Mouse (Mus musculus): ENCODE data around the gene Rtf2. TPM values are rescaled to one million over a fixed set of nuclear protein-coding genes. Genes with fewer than 3 reads are reported as not detected.

Rtf2 gene
- polyA plus RNA-seq, 1 experiment from 2014 or later = 73.6 TPM

DNA sequence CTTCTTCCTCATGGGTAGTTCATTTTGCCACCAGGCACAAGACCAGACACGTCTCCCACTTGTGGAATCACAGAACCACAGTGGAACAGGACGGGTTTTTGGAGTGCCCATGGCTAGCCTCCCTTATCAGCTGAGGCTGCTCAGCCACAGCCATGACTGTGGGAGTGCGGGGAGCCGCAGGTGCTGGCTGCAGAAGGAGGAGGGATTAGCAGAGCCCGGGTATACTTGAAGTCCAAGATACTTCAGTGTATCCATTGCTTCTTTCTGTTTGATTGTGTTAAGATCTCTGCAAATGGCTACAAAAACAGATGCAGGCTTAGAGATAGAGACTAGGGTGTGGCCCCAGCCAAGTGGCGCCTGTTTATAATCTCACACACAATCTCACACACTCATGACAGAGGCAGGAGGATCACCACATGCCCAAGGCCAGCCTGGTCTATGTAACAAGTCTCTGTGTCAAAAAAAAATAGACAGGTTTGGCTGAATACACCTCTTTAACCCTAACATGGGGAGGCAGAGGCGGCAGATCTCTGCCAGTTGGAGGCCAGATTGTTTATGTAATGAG, 60.5 kb downstream of the Rtf2 start:
- H3K27ac ChIP-seq (ENCODE audit: low read depth) = no peak overlapping the region
- H3K9ac ChIP-seq = no peak overlapping the region
- 0 out of 2 replicates have a peak, but pooled peaks have one; percentile 28 for ATAC-seq (ENCODE audit: insufficient read depth)
- no peaks in the 10 kb centered on the region for H3K9me3 ChIP-seq (ENCODE audit: low read depth, low read length)
- H3K4me2 ChIP-seq = no peak overlapping the region
- TF ChIP-seq CTCF (IDR thresholded peaks at IDR 0.05; ENCODE audit: low read depth) = no peak
- WGBS = 13% methylated on average over 7 of the region's 7 CpGs
- no peaks in the 10 kb centered on the region for H3K27me3 ChIP-seq (ENCODE audit: insufficient read depth, low read length)
- H3K36me3 ChIP-seq (ENCODE audit: insufficient read depth) = no peaks in the 10 kb centered on the region
- H3K4me1 ChIP-seq (ENCODE audit: insufficient read depth) = no peaks in the 10 kb centered on the region
- no peak for DNase-seq
- no peak overlapping the region for H3K4me3 ChIP-seq (ENCODE audit: low read depth, low read length)

DNA sequence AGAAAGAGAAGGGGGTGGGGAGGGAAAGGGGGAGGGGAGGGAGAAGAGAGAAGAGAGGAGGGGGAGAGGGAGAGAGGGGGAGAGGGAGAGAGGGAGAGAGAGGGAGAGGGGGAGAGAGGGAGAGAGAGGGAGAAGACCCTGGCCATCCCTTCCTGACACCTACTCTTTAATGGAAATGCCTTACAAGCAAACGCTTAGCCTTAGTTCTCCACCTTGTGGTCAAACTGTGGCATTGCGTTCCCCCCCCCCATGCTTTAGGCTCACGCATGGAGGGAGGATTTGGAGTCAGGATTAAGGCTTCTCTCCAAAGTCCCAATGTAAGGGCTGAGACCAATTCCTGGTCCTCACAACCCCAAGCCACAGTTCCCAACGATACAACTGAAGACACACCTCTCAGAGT, 61.0 kb downstream of the Rtf2 start:
- H3K27me3 ChIP-seq (ENCODE audit: insufficient read depth, low read length) = no peaks in the 10 kb centered on the region
- no peak overlapping the region for H3K4me2 ChIP-seq
- H3K9ac ChIP-seq = no peak overlapping the region
- no peaks in the 10 kb centered on the region for H3K4me1 ChIP-seq (ENCODE audit: insufficient read depth)
- 6% methylated on average over 4 of the region's 4 CpGs for WGBS
- no peak; the same call in 1 of the 2 replicates for ATAC-seq (ENCODE audit: insufficient read depth)
- peak; percentile 92 for TF ChIP-seq CTCF (IDR thresholded peaks at IDR 0.05; ENCODE audit: low read depth)
- H3K9me3 ChIP-seq (ENCODE audit: low read depth, low read length) = no peaks in the 10 kb centered on the region
- H3K4me3 ChIP-seq (ENCODE audit: low read depth, low read length) = no peak overlapping the region
- H3K27ac ChIP-seq (ENCODE audit: low read depth) = no peak overlapping the region
- H3K36me3 ChIP-seq (ENCODE audit: insufficient read depth) = no peaks in the 10 kb centered on the region
- peak; percentile 87 for DNase-seq

DNA sequence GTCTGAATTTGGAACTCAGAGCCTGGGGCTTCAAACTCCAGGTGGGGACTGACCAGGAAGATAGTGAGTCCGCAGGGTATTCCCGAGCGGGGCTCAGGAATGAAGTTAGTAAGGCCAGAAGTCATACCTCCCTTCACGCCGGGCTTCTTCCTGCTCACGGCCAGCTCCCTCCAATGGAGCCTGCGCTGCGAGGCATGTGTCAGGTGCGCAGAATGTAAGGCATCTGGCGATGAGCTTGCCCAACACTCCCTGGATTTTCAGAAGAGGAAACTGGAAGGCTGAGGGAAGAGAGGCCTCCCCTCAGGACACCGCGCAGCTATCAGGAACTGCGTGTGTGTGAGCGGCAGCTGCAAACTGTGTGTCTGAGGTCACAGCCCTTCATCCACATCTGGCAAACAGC, 61.8 kb downstream of the Rtf2 start:
- Histone ChIP-seq H3K9me3 (ENCODE audit: low read depth, low read length) (no peaks in the 10 kb centered on the region), H3K27me3 (ENCODE audit: insufficient read depth, low read length) (no peaks in the 10 kb centered on the region), H3K9ac (no peak overlapping the region), H3K4me3 (ENCODE audit: low read depth, low read length) (no peak overlapping the region), H3K27ac (ENCODE audit: low read depth) (no peak overlapping the region), H3K36me3 (ENCODE audit: insufficient read depth) (no peaks in the 10 kb centered on the region), H3K4me2 (no peak overlapping the region), H3K4me1 (ENCODE audit: insufficient read depth) (no peaks in the 10 kb centered on the region)
- TF ChIP-seq CTCF (IDR thresholded peaks at IDR 0.05; ENCODE audit: low read depth) = no peak
- no peak for DNase-seq
- 39% methylated on average over 14 of the region's 14 CpGs for WGBS
- no peak for ATAC-seq (ENCODE audit: insufficient read depth)

DNA sequence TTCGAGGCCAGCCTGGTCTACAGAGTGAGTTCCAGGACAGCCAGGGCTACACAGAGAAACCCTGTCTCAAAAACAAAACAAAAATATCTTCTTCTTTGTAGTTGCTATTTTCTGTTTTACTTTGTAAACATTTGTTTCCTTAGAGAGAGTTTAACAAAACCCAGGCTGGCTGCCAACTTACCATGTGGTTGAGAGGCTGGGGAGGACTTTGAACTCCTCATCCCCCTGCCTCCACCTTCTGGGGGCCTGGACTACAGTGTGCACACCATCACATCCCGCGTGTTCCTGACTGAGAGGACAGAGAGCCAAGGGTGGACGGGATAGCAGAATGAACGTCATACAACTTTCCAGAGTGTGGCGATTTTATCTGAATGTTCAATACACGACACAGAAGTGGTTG, 65.8 kb downstream of the Rtf2 start:
- 82% methylated on average over 7 of the region's 7 CpGs for WGBS
- no peak overlapping the region for H3K27ac ChIP-seq (ENCODE audit: low read depth)
- H3K36me3 ChIP-seq (ENCODE audit: insufficient read depth) = no peaks in the 10 kb centered on the region
- H3K27me3 ChIP-seq (ENCODE audit: insufficient read depth, low read length) = no peaks in the 10 kb centered on the region
- no peak overlapping the region for H3K4me2 ChIP-seq
- DNase-seq (no peak), ATAC-seq (ENCODE audit: insufficient read depth) (no peak)
- H3K4me3 ChIP-seq (ENCODE audit: low read depth, low read length) = no peak overlapping the region
- no peaks in the 10 kb centered on the region for H3K9me3 ChIP-seq (ENCODE audit: low read depth, low read length)
- TF ChIP-seq CTCF (IDR thresholded peaks at IDR 0.05; ENCODE audit: low read depth) = no peak
- no peaks in the 10 kb centered on the region for H3K4me1 ChIP-seq (ENCODE audit: insufficient read depth)
- no peak overlapping the region for H3K9ac ChIP-seq

DNA sequence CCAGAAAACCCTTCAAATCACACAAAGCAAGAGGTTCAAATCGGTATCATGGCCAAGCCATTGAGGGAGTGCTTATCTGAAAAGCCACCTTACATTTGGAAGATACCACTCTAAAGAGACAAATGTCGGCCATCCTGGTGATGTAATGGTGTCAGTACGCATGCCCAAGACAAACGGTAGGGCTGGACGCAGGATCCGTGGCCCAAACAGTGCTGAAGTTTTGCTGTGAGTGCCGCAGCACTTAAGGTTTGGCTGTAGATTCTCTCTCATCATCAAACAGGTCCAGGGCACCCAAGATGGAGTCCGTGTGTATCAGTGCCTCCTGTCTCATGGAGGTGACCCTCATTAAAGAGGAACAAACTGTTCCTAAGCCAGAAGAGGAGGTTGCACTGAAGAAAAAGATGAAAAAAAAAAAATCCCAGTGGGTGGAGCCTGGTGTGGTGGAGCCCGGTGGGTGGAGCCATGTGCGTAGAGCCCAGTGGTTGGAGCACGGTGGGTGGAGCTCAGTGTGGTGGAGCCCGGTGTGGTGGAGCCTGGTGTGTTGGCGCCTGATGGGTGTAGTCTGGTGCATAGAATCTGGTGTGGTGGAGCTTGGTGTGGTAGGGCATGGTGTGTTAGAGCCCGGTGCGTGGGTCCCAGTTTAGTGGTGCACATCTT, 69.8 kb downstream of the Rtf2 start:
- DNase-seq (no peak), ATAC-seq (ENCODE audit: insufficient read depth) (no peak)
- Histone ChIP-seq H3K27me3 (ENCODE audit: insufficient read depth, low read length) (no peaks in the 10 kb centered on the region), H3K4me3 (ENCODE audit: low read depth, low read length) (no peak overlapping the region), H3K9ac (no peak overlapping the region), H3K27ac (ENCODE audit: low read depth) (no peak overlapping the region), H3K9me3 (ENCODE audit: low read depth, low read length) (no peaks in the 10 kb centered on the region), H3K36me3 (ENCODE audit: insufficient read depth) (no peaks in the 10 kb centered on the region), H3K4me2 (no peak overlapping the region), H3K4me1 (ENCODE audit: insufficient read depth) (no peaks in the 10 kb centered on the region)
- WGBS = 79% methylated on average over 15 of the region's 15 CpGs
- no peak for TF ChIP-seq CTCF (IDR thresholded peaks at IDR 0.05; ENCODE audit: low read depth)

DNA sequence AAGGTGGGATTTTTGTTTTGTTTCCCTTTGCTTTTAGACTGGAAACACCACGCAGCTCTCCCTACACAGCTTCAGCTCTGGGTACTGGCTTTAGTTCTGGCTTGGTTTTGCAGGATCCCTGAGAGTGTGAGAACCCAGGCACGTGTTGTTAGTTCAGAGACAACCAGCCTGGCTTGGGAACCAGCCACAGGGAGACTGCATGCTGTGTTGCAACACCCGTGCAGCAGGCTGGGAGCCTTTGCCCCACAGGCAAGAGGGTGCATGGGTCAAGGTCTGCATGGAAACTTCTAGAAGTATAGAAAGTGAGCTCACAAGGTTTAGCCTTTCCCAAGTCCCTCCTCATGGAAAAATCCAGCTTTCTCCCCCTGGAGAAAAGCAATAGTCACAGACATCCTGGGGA, 70.5 kb downstream of the Rtf2 start:
- Histone ChIP-seq H3K36me3 (ENCODE audit: insufficient read depth) (no peaks in the 10 kb centered on the region), H3K27ac (ENCODE audit: low read depth) (no peak overlapping the region)
- TF ChIP-seq CTCF (IDR thresholded peaks at IDR 0.05; ENCODE audit: low read depth) = no peak

DNA sequence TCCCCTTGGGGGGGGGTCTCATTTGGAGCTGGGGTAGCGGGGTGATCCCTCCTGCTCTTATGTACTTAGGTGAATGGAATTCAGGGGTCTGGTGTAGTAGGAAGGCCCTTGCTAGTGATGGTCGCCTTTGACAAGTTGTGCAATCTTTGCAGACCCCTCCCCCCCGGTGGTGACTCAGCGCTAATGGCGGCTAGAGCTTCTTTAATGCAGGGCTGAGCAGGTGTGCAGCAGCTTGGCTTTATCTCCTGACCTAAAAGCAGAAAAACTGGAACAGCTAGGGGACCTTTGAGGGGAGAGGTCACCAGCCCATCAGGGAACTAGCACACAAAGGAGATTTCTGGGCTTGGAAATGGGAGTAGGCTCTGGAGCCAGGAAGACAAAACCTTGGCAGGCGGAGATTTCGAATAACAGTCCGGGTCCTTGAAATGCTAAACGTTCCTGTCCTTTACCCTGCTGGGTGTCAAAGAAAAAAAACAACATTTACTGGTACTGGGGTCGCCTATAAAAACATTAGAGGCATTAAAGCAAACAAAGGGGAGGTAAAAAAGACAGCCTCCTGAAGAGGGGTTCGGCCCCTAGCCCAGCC, 76.1 kb downstream of the Rtf2 start:
- ATAC-seq (ENCODE audit: insufficient read depth) = no peak
- no peak overlapping the region for H3K27ac ChIP-seq (ENCODE audit: low read depth)
- no peak overlapping the region for H3K4me2 ChIP-seq
- no peak overlapping the region for H3K4me3 ChIP-seq (ENCODE audit: low read depth, low read length)
- no peaks in the 10 kb centered on the region for H3K36me3 ChIP-seq (ENCODE audit: insufficient read depth)
- H3K27me3 ChIP-seq (ENCODE audit: insufficient read depth, low read length) = no peaks in the 10 kb centered on the region
- H3K9me3 ChIP-seq (ENCODE audit: low read depth, low read length) = no peaks in the 10 kb centered on the region
- no peak overlapping the region for H3K9ac ChIP-seq
- WGBS = 20% methylated on average over 11 of the region's 11 CpGs
- no peak for DNase-seq
- TF ChIP-seq CTCF (IDR thresholded peaks at IDR 0.05; ENCODE audit: low read depth) = no peak
- no peaks in the 10 kb centered on the region for H3K4me1 ChIP-seq (ENCODE audit: insufficient read depth)

More for the DNA sequence above, 70.5 kb downstream of the Rtf2 start:
- Histone ChIP-seq H3K4me2 (no peak overlapping the region), H3K9me3 (ENCODE audit: low read depth, low read length) (no peaks in the 10 kb centered on the region), H3K4me3 (ENCODE audit: low read depth, low read length) (no peak overlapping the region), H3K4me1 (ENCODE audit: insufficient read depth) (no peaks in the 10 kb centered on the region), H3K9ac (no peak overlapping the region), H3K27me3 (ENCODE audit: insufficient read depth, low read length) (no peaks in the 10 kb centered on the region)
- no peak for DNase-seq
- WGBS = 47% methylated on average over 3 of the region's 3 CpGs
- no peak for ATAC-seq (ENCODE audit: insufficient read depth)

Other genes starting within 250 kb of the Rtf2 start
- not detected in 2 replicates for gene Mc3r, start 192.1 kb upstream of the Rtf2 start, polyA plus RNA-seq (2014; fragmentation: Nextera tagmentation; extraction: Ambion mirVana)
- gene Fam210b, start 95.0 kb upstream of the Rtf2 start, polyA plus RNA-seq (2014; fragmentation: Nextera tagmentation; extraction: Ambion mirVana) = 29.9 and 31.0 TPM in 2 replicates
- 161 and 165 TPM in 2 replicates for gene Aurka, start 70.0 kb upstream of the Rtf2 start, polyA plus RNA-seq (2014; fragmentation: Nextera tagmentation; extraction: Ambion mirVana)
- 50.2 and 53.9 TPM in 2 replicates for gene Cstf1, start 69.9 kb upstream of the Rtf2 start, polyA plus RNA-seq (2014; fragmentation: Nextera tagmentation; extraction: Ambion mirVana)
- 2.6 and 2.7 TPM in 2 replicates for gene Cass4, start 46.8 kb upstream of the Rtf2 start, polyA plus RNA-seq (2014; fragmentation: Nextera tagmentation; extraction: Ambion mirVana)
- 1.2 and 1.5 TPM in 2 replicates for gene Gcnt7, start 18.0 kb downstream of the Rtf2 start, polyA plus RNA-seq (2014; fragmentation: Nextera tagmentation; extraction: Ambion mirVana)
- gene Fam209, start 32.0 kb downstream of the Rtf2 start, polyA plus RNA-seq (2014; fragmentation: Nextera tagmentation; extraction: Ambion mirVana) = 0.28 TPM in 1 of 2 replicates, not detected in the other
- 0.14 and 0.15 TPM in 2 replicates for gene Tfap2c, start 109.0 kb downstream of the Rtf2 start, polyA plus RNA-seq (2014; fragmentation: Nextera tagmentation; extraction: Ambion mirVana)

All from lung, embryonic 14.5 days (tissue).